Mouse (Mus musculus): Measurements from ENCODE around the gene Lmntd1. TPM values are rescaled to one million over a fixed set of nuclear protein-coding genes. Genes with fewer than 3 reads are reported as not detected.

The Lmntd1 gene
- polyA plus RNA-seq, 1 experiment: 0.14 TPM

- DNase-seq (ENCODE audit: low read depth, low spot score): no peak
- WGBS: 45% methylated on average over 8 of the region's 8 CpGs
Measured at GRCm38 (mm10) chr6:145445811-145446500, 168.2 kb downstream of the Lmntd1 start.

GRCm38 (mm10) chr6:145445380-145445779, 168.7 kb downstream of the Lmntd1 start:
- DNase-seq (ENCODE audit: low read depth, low spot score): no peak
- WGBS: 63% methylated on average over 4 of the region's 4 CpGs

GRCm38 (mm10) chr6:145442786-145443185, 171.3 kb downstream of the Lmntd1 start:
- WGBS: 41% methylated on average over 13 of the region's 13 CpGs
- DNase-seq (ENCODE audit: low read depth, low spot score): no peak

GRCm38 (mm10) chr6:145441416-145442110, 172.6 kb downstream of the Lmntd1 start:
- no peak for DNase-seq (ENCODE audit: low read depth, low spot score)
- 59% methylated on average over 18 of the region's 18 CpGs for WGBS

- WGBS: 79% methylated on average over 5 of the region's 5 CpGs
- no peak for DNase-seq (ENCODE audit: low read depth, low spot score)
Measured at GRCm38 (mm10) chr6:145438851-145439250, 175.3 kb downstream of the Lmntd1 start.

GRCm38 (mm10) chr6:145435764-145436163, 178.4 kb downstream of the Lmntd1 start:
- 69% methylated on average over 10 of the region's 10 CpGs for WGBS

GRCm38 (mm10) chr6:145435156-145435555, 179.0 kb downstream of the Lmntd1 start:
- no peak for DNase-seq (ENCODE audit: low read depth, low spot score)
- WGBS: 80% methylated on average over 1 of the region's 1 CpGs

More at GRCm38 (mm10) chr6:145435764-145436163, 178.4 kb downstream of the Lmntd1 start:
- DNase-seq (ENCODE audit: low read depth, low spot score): no peak

GRCm38 (mm10) chr6:145433897-145434296, 180.2 kb downstream of the Lmntd1 start:
- WGBS: 78% methylated on average over 8 of the region's 8 CpGs
- no peak for DNase-seq (ENCODE audit: low read depth, low spot score)

- WGBS: 66% methylated on average over 11 of the region's 11 CpGs
- DNase-seq (ENCODE audit: low read depth, low spot score): no peak
Measured at GRCm38 (mm10) chr6:145432711-145433708, 181.1 kb downstream of the Lmntd1 start.

GRCm38 (mm10) chr6:145431747-145432146, 182.4 kb downstream of the Lmntd1 start:
- DNase-seq (ENCODE audit: low read depth, low spot score): no peak
- WGBS: 74% methylated on average over 14 of the region's 14 CpGs

- DNase-seq (ENCODE audit: low read depth, low spot score): no peak
- WGBS: 70% methylated on average over 15 of the region's 15 CpGs
Measured at GRCm38 (mm10) chr6:145427411-145427810, 186.7 kb downstream of the Lmntd1 start.

- no peak for DNase-seq (ENCODE audit: low read depth, low spot score)
- 52% methylated on average over 10 of the region's 10 CpGs for WGBS
Measured at GRCm38 (mm10) chr6:145426501-145426900, 187.6 kb downstream of the Lmntd1 start.

- WGBS: 59% methylated on average over 1 of the region's 1 CpGs
- no peak for DNase-seq (ENCODE audit: low read depth, low spot score)
Measured at GRCm38 (mm10) chr6:145424156-145424555, 190.0 kb downstream of the Lmntd1 start.

GRCm38 (mm10) chr6:145423484-145423883, 190.6 kb downstream of the Lmntd1 start:
- 78% methylated on average over 12 of the region's 12 CpGs for WGBS
- DNase-seq (ENCODE audit: low read depth, low spot score): no peak

- DNase-seq (ENCODE audit: low read depth, low spot score): no peak
- 78% methylated on average over 9 of the region's 9 CpGs for WGBS
Measured at GRCm38 (mm10) chr6:145421666-145422065, 192.5 kb downstream of the Lmntd1 start.

- no peak for DNase-seq (ENCODE audit: low read depth, low spot score)
- WGBS: 68% methylated on average over 4 of the region's 4 CpGs
Measured at GRCm38 (mm10) chr6:145420407-145420806, 193.7 kb downstream of the Lmntd1 start.

- WGBS: 91% methylated on average over 5 of the region's 5 CpGs
- DNase-seq (ENCODE audit: low read depth, low spot score): no peak
Measured at GRCm38 (mm10) chr6:145418856-145419255, 195.3 kb downstream of the Lmntd1 start.

- DNase-seq (ENCODE audit: low read depth, low spot score): no peak
- 56% methylated on average over 8 of the region's 8 CpGs for WGBS
Measured at GRCm38 (mm10) chr6:145417720-145418440, 196.2 kb downstream of the Lmntd1 start.

GRCm38 (mm10) chr6:145417014-145417719, 197.0 kb downstream of the Lmntd1 start:
- WGBS: 70% methylated on average over 16 of the region's 16 CpGs
- DNase-seq (ENCODE audit: low read depth, low spot score): no peak

Data from large intestine, adult 2 months (tissue).